8 mouse cellular contexts compared by ENCODE assay signal in genomic region chr4:43420305-43420704, GRCm38 (mm10). TPM values are rescaled to one million over a fixed set of nuclear protein-coding genes. Genes with fewer than 3 reads are reported as not detected.
DNase-seq lines count a peak whose midpoint lies in the region; ATAC-seq and TF ChIP-seq lines count a peak whose summit lies in the region.

No protein-coding gene starts in this region.

- peaks cover 10% of the 10 kb centered on the region for H3K36me3 ChIP-seq in liver, adult 2 months (ENCODE audit: control insufficient read depth, insufficient read depth, low read length)
- peaks cover 6% of the 10 kb centered on the region; the same call in 1 of the 2 replicates for H3K36me3 ChIP-seq in liver, embryonic 11.5 days (ENCODE audit: control insufficient read depth, insufficient read depth, low read length)
- H3K36me3 ChIP-seq in forebrain, embryonic 13.5 days (ENCODE audit: poor library complexity, severe bottlenecking), result peaks cover 75% of the 10 kb centered on the region
- peaks cover 57% of the 10 kb centered on the region for H3K36me3 ChIP-seq in intestine, embryonic 14.5 days (ENCODE audit: control insufficient read depth, insufficient read depth, low read length)

- peak; percentile 74 for TF ChIP-seq CTCF in liver, adult 2 months (IDR thresholded peaks at IDR 0.05; ENCODE audit: low read depth, low read length)
- TF ChIP-seq CTCF in left cerebral cortex, adult 2 months (IDR thresholded peaks at IDR 0.05), result peak; percentile 99

- no peak overlapping the region for H3K9ac ChIP-seq in liver, adult 2 months (ENCODE audit: low read depth, low read length)
- H3K9ac ChIP-seq in liver, embryonic 11.5 days (ENCODE audit: low read depth, low read length), result no peak overlapping the region
- H3K9ac ChIP-seq in forebrain, embryonic 13.5 days, result no peak overlapping the region
- no peak overlapping the region for H3K9ac ChIP-seq in intestine, embryonic 14.5 days (ENCODE audit: low read length)

- intact Hi-C loops in left cerebral cortex, adult 2 months (cut with DNase I), result loop anchor here (1.0 to 5.0 kb wide), 3 partner anchors 38 to 373 kb away; partner anchors contain the start of genes Atp8b5 and Fam214b

- no peak for ATAC-seq in liver, embryonic 11.5 days (replicated peaks; ENCODE audit: low FRiP score)
- ATAC-seq in forebrain, embryonic 13.5 days, result peak; percentile 31
- no peak for ATAC-seq in intestine, embryonic 14.5 days (replicated peaks; ENCODE audit: low FRiP score, low TSS enrichment, low read depth)

- under 1% methylated on average over 6 of the region's 6 CpGs for WGBS in liver, adult 2 months
- WGBS in liver, embryonic 11.5 days, result 6% methylated on average over 6 of the region's 6 CpGs
- WGBS in forebrain, embryonic 13.5 days, result 7% methylated on average over 6 of the region's 6 CpGs
- 6% methylated on average over 6 of the region's 6 CpGs for WGBS in intestine, embryonic 14.5 days

- 0 out of 2 replicates have a peak, but pooled peaks cover 3% of the 10 kb centered on the region for H3K79me2 ChIP-seq in liver, adult 2 months (ENCODE audit: control insufficient read depth, insufficient read depth, low read length)

- TF ChIP-seq POLR2A in liver, adult 2 months (IDR thresholded peaks at IDR 0.05; ENCODE audit: extremely low read depth, insufficient read depth, low read length), result no peak

- H3K4me1 ChIP-seq in liver, adult 2 months (ENCODE audit: control insufficient read depth, insufficient read depth, low read length), result peaks cover 32% of the 10 kb centered on the region
- H3K4me1 ChIP-seq in liver, embryonic 11.5 days (replicated peaks; ENCODE audit: control insufficient read depth, insufficient read depth, low read length), result peaks cover 3% of the 10 kb centered on the region; the same call in 1 of the 2 replicates
- H3K4me1 ChIP-seq in forebrain, embryonic 13.5 days, result no peaks in the 10 kb centered on the region
- 0 out of 2 replicates have a peak, but pooled peaks cover 4% of the 10 kb centered on the region for H3K4me1 ChIP-seq in intestine, embryonic 14.5 days (replicated peaks; ENCODE audit: control insufficient read depth, insufficient read depth, low read length)

- no peak overlapping the region for H3K4me2 ChIP-seq in liver, embryonic 11.5 days
- no peak overlapping the region for H3K4me2 ChIP-seq in forebrain, embryonic 13.5 days
- no peak overlapping the region for H3K4me2 ChIP-seq in intestine, embryonic 14.5 days (ENCODE audit: low read length)

- H3K27ac ChIP-seq in liver, adult 2 months (replicated peaks; ENCODE audit: insufficient read depth, low read depth, low read length), result peak overlapping the region; percentile 86
- H3K27ac ChIP-seq in liver, embryonic 11.5 days (ENCODE audit: low read depth, low read length), result no peak overlapping the region
- H3K27ac ChIP-seq in forebrain, embryonic 13.5 days, result no peak overlapping the region
- no peak overlapping the region for H3K27ac ChIP-seq in intestine, embryonic 14.5 days (ENCODE audit: low read depth)
- H3K27ac ChIP-seq in left cerebral cortex, adult 2 months, result no peak overlapping the region

- H3K27me3 ChIP-seq in liver, adult 2 months (ENCODE audit: control insufficient read depth, insufficient read depth, low read length), result no peaks in the 10 kb centered on the region
- peaks cover 18% of the 10 kb centered on the region for H3K27me3 ChIP-seq in liver, embryonic 11.5 days (replicated peaks; ENCODE audit: control insufficient read depth, insufficient read depth, low read length)
- H3K27me3 ChIP-seq in forebrain, embryonic 13.5 days, result peaks cover 19% of the 10 kb centered on the region
- 0 out of 2 replicates have a peak, but pooled peaks cover 7% of the 10 kb centered on the region for H3K27me3 ChIP-seq in intestine, embryonic 14.5 days (replicated peaks; ENCODE audit: control insufficient read depth, insufficient read depth, low read length)

- H3K9me3 ChIP-seq in liver, embryonic 11.5 days (ENCODE audit: control insufficient read depth, low read length), result no peaks in the 10 kb centered on the region
- H3K9me3 ChIP-seq in forebrain, embryonic 13.5 days (replicated peaks), result no peaks in the 10 kb centered on the region
- H3K9me3 ChIP-seq in intestine, embryonic 14.5 days (ENCODE audit: control insufficient read depth, low read length), result no peaks in the 10 kb centered on the region

- H3K4me3 ChIP-seq in liver, adult 2 months (ENCODE audit: insufficient read depth, low read depth, low read length), result no peak overlapping the region
- H3K4me3 ChIP-seq in liver, embryonic 11.5 days (ENCODE audit: low read depth, low read length), result no peak overlapping the region
- no peak overlapping the region for H3K4me3 ChIP-seq in forebrain, embryonic 13.5 days
- H3K4me3 ChIP-seq in intestine, embryonic 14.5 days (ENCODE audit: low read depth, low read length), result no peak overlapping the region
- H3K4me3 ChIP-seq in left cerebral cortex, adult 2 months, result no peak overlapping the region

- peak; percentile 76 for DNase-seq in liver, adult 2 months (ENCODE audit: extremely low read depth, low read depth, low spot score)
- no peak for DNase-seq in liver, embryonic 11.5 days (ENCODE audit: low spot score)
- DNase-seq in c-Kit-positive CD71-positive TER-119-negative erythroid progenitor cells, embryonic 14.5 days (ENCODE audit: low read depth), result peak; percentile 73
- DNase-seq in intestine, embryonic 14.5 days (ENCODE audit: low spot score), result peak; percentile 86
- peak; percentile 72 for DNase-seq in left cerebral cortex, adult 2 months (ENCODE audit: extremely low spot score in 1 of 2, low spot score in 2 of 2)
- peak; percentile 86 for DNase-seq in mesoderm, embryonic 11.5 days (ENCODE audit: low read depth, low spot score)
- peak; percentile 38 to 63 for DNase-seq in spleen, postnatal 36 days (ENCODE audit: low spot score in 2 of 2)

RNA-seq across cellular contexts. Expression of gene Fam166b, which starts 8.6 kb away (rescaled TPM):
- total RNA-seq in liver, adult 2 months (2014; rRNA removed), result not detected in 2 replicates
- not detected in 2 replicates for polyA plus RNA-seq in liver, adult 2 months (2012; rRNA removed)
- polyA plus RNA-seq in liver, embryonic 11.5 days (2014; fragmentation: Nextera tagmentation; extraction: Ambion mirVana), result not detected in 2 replicates
- 0.31 and 0.42 TPM in 2 replicates for polyA plus RNA-seq in forebrain, embryonic 13.5 days (2015; fragmentation: Nextera tagmentation; extraction: Ambion mirVana)
- 0.18 TPM in 1 of 2 replicates, not detected in the other for polyA plus RNA-seq in intestine, embryonic 14.5 days (2014; fragmentation: Nextera tagmentation; extraction: Ambion mirVana)
- 1 to 10 TPM in 1 of 2 experiments, under 1 TPM in 1; 0.68 to 1.3 TPM for total RNA-seq in left cerebral cortex, adult 2 months (2021)

RNA-seq across cellular contexts. Expression of gene Tesk1, which starts 21.4 kb away (rescaled TPM):
- 3.0 and 3.2 TPM in 2 replicates for total RNA-seq in liver, adult 2 months (2014; rRNA removed)
- polyA plus RNA-seq in liver, adult 2 months (2012; rRNA removed), result 25.0 and 28.3 TPM in 2 replicates
- 4.3 TPM in 2 replicates for polyA plus RNA-seq in liver, embryonic 11.5 days (2014; fragmentation: Nextera tagmentation; extraction: Ambion mirVana)
- polyA plus RNA-seq in forebrain, embryonic 13.5 days (2015; fragmentation: Nextera tagmentation; extraction: Ambion mirVana), result 6.0 and 6.3 TPM in 2 replicates
- 8.6 and 9.5 TPM in 2 replicates for polyA plus RNA-seq in intestine, embryonic 14.5 days (2014; fragmentation: Nextera tagmentation; extraction: Ambion mirVana)
- total RNA-seq in left cerebral cortex, adult 2 months (2021), result 100 to 1,000 TPM; 102 to 103 TPM

RNA-seq across cellular contexts. Expression of gene Cd72, which starts 34.1 kb away (rescaled TPM):
- 2.8 and 3.6 TPM in 2 replicates for total RNA-seq in liver, adult 2 months (2014; rRNA removed)
- polyA plus RNA-seq in liver, adult 2 months (2012; rRNA removed), result 1.3 and 4.9 TPM in 2 replicates
- polyA plus RNA-seq in liver, embryonic 11.5 days (2014; fragmentation: Nextera tagmentation; extraction: Ambion mirVana), result 1.2 and 1.3 TPM in 2 replicates
- polyA plus RNA-seq in forebrain, embryonic 13.5 days (2015; fragmentation: Nextera tagmentation; extraction: Ambion mirVana), result 3.9 and 4.0 TPM in 2 replicates
- polyA plus RNA-seq in intestine, embryonic 14.5 days (2014; fragmentation: Nextera tagmentation; extraction: Ambion mirVana), result 4.2 and 4.8 TPM in 2 replicates
- 1 to 10 TPM; 1.1 to 1.4 TPM for total RNA-seq in left cerebral cortex, adult 2 months (2021)

RNA-seq across cellular contexts. Expression of gene Rusc2, which starts 38.5 kb away (rescaled TPM):
- 14.2 and 15.9 TPM in 2 replicates for total RNA-seq in liver, adult 2 months (2014; rRNA removed)
- polyA plus RNA-seq in liver, adult 2 months (2012; rRNA removed), result 17.2 and 17.5 TPM in 2 replicates
- polyA plus RNA-seq in liver, embryonic 11.5 days (2014; fragmentation: Nextera tagmentation; extraction: Ambion mirVana), result 1.4 and 2.0 TPM in 2 replicates
- 38.9 and 42.5 TPM in 2 replicates for polyA plus RNA-seq in forebrain, embryonic 13.5 days (2015; fragmentation: Nextera tagmentation; extraction: Ambion mirVana)
- polyA plus RNA-seq in intestine, embryonic 14.5 days (2014; fragmentation: Nextera tagmentation; extraction: Ambion mirVana), result 11.2 and 11.7 TPM in 2 replicates
- total RNA-seq in left cerebral cortex, adult 2 months (2021), result 100 to 1,000 TPM; 137 to 144 TPM
